Mouse (Mus musculus) limb, embryonic 13.5 days (tissue): Measurements from ENCODE around the gene Gcg. TPM values are rescaled to one million over a fixed set of nuclear protein-coding genes. Genes with fewer than 3 reads are reported as not detected.
A peak's percentile ranks its signal among the peaks of the same experiment; 100 is the strongest.

Experiments
- ATAC-seq: fragments of 200-750 bp; cut with Nextera tagmentation; 2 replicates; pipeline ENCODE4 v1.8.0; 2017; ENCODE audit warnings: low read depth, moderate number of reproducible peaks, moderate TSS enrichment; ENCODE audit not compliant: low FRiP score
- H3K27ac ChIP-seq: fragments of 300-500 bp; sonication (generic); 2 replicates; pipeline ENCODE4 v1.5.1; 2015; ENCODE audit warnings: inconsistent platforms, mild to moderate bottlenecking, moderate library complexity
- H3K27me3 ChIP-seq: fragments of 300-500 bp; sonication (generic); 2 replicates; pipeline ENCODE4 v1.6.1; 2015; ENCODE audit warnings: mild to moderate bottlenecking, inconsistent platforms
- H3K36me3 ChIP-seq: fragments of 300-500 bp; sonication (generic); 2 replicates; pipeline ENCODE4 v1.6.1; 2015; ENCODE audit warnings: inconsistent platforms, mild to moderate bottlenecking, moderate library complexity
- H3K4me1 ChIP-seq: fragments of 300-500 bp; sonication (generic); 2 replicates; pipeline ENCODE4 v1.6.1; 2015; ENCODE audit warnings: inconsistent platforms
- H3K4me2 ChIP-seq: fragments of 300-500 bp; sonication (generic); replicated peaks from 2 replicates; pipeline ENCODE4 v1.6.1; 2015; ENCODE audit warnings: inconsistent platforms, mild to moderate bottlenecking, moderate library complexity
- H3K4me3 ChIP-seq: fragments of 300-500 bp; sonication (generic); 2 replicates; pipeline ENCODE4 v1.5.1; 2015; ENCODE audit warnings: moderate library complexity, mild to moderate bottlenecking, inconsistent platforms
- H3K9ac ChIP-seq: fragments of 300-500 bp; sonication (generic); 2 replicates; pipeline ENCODE4 v1.6.1; 2015; ENCODE audit warnings: mild to moderate bottlenecking, inconsistent platforms
- H3K9me3 ChIP-seq: fragments of 300-500 bp; sonication (generic); 2 replicates; pipeline ENCODE4 v1.6.1; 2016; ENCODE audit warnings: inconsistent platforms
- WGBS: fragments of 180-500 bp; shearing (Covaris S2); methylation state at CpG from one replicate; pipeline ENCODE4 v1.1.7; 2015; 5-methylcytosine and 5-hydroxymethylcytosine counted together
- polyA plus RNA-seq: library from polyadenylated mRNA; unstranded; fragments of >200 nt; fragmentation: Nextera tagmentation; extraction: Ambion mirVana; gene quantifications from 2 replicates; pipeline ENCODE4 v1.2.1, GENCODE M21; 2015

The Gcg gene
- polyA plus RNA-seq: 0.27 and 0.29 TPM in 2 replicates

- Histone ChIP-seq H3K36me3 (no peaks in the 10 kb centered on the region), H3K4me3 (no peak within 1 kb of the TSS), H3K4me2 (no peak within 1 kb of the TSS), H3K27me3 (no peaks in the 10 kb centered on the region), H3K27ac (no peak within 1 kb of the TSS), H3K4me1 (0 out of 2 replicates have a peak, but pooled peaks cover 2% of the 10 kb centered on the region), H3K9ac (no peak within 1 kb of the TSS), H3K9me3 (no peaks in the 10 kb centered on the region)
- no peak for ATAC-seq
- 94% methylated on average over 9 of the region's 9 CpGs for WGBS
These were observed at the start of gene Gcg for GRCm38 (mm10) chr2:62483550-62483949. Gcg (minus strand) TSS chr2:62483650.

- H3K27ac ChIP-seq: no peak overlapping the region
- no peaks in the 10 kb centered on the region for H3K27me3 ChIP-seq
- peaks cover 2% of the 10 kb centered on the region; the same call in 1 of the 2 replicates for H3K4me1 ChIP-seq
- no peak overlapping the region for H3K9ac ChIP-seq
- H3K4me2 ChIP-seq: no peak overlapping the region
- H3K36me3 ChIP-seq: no peaks in the 10 kb centered on the region
- no peak overlapping the region for H3K4me3 ChIP-seq
- 69% methylated on average over 1 of the region's 1 CpGs for WGBS
- ATAC-seq: no peak
- H3K9me3 ChIP-seq: no peaks in the 10 kb centered on the region
These were observed 47.6 kb upstream of the Gcg start for GRCm38 (mm10) chr2:62531065-62531464.

GRCm38 (mm10) chr2:62526399-62526798 lies 42.9 kb upstream of the Gcg start:
- no peaks in the 10 kb centered on the region for H3K9me3 ChIP-seq
- no peak overlapping the region for H3K9ac ChIP-seq
- no peaks in the 10 kb centered on the region for H3K36me3 ChIP-seq
- no peak overlapping the region for H3K27ac ChIP-seq
- no peak overlapping the region for H3K4me3 ChIP-seq
- 81% methylated on average over 9 of the region's 9 CpGs for WGBS
- H3K4me1 ChIP-seq: peaks cover 6% of the 10 kb centered on the region; the same call in 1 of the 2 replicates
- no peak overlapping the region for H3K4me2 ChIP-seq
- ATAC-seq: no peak
- no peaks in the 10 kb centered on the region for H3K27me3 ChIP-seq

GRCm38 (mm10) chr2:62517790-62518189 lies 34.3 kb upstream of the Gcg start:
- H3K36me3 ChIP-seq: no peaks in the 10 kb centered on the region
- H3K27ac ChIP-seq: no peak overlapping the region
- no peak overlapping the region for H3K4me3 ChIP-seq
- WGBS: 70% methylated on average over 2 of the region's 2 CpGs
- no peak overlapping the region for H3K4me2 ChIP-seq
- no peak overlapping the region for H3K9ac ChIP-seq
- H3K4me1 ChIP-seq: no peaks in the 10 kb centered on the region
- ATAC-seq: no peak
- H3K27me3 ChIP-seq: no peaks in the 10 kb centered on the region
- H3K9me3 ChIP-seq: no peaks in the 10 kb centered on the region

- H3K36me3 ChIP-seq: no peaks in the 10 kb centered on the region
- H3K4me2 ChIP-seq: no peak overlapping the region
- no peak overlapping the region for H3K27ac ChIP-seq
- H3K9me3 ChIP-seq: no peaks in the 10 kb centered on the region
- H3K9ac ChIP-seq: no peak overlapping the region
- H3K27me3 ChIP-seq: no peaks in the 10 kb centered on the region
- no peak overlapping the region for H3K4me3 ChIP-seq
- 77% methylated on average over 6 of the region's 6 CpGs for WGBS
- no peaks in the 10 kb centered on the region for H3K4me1 ChIP-seq
- no peak for ATAC-seq
These were observed 31.0 kb upstream of the Gcg start for GRCm38 (mm10) chr2:62514477-62514876.

GRCm38 (mm10) chr2:62513477-62513876 lies 30.0 kb upstream of the Gcg start:
- no peak overlapping the region for H3K4me2 ChIP-seq
- no peak overlapping the region for H3K27ac ChIP-seq
- H3K4me1 ChIP-seq: no peaks in the 10 kb centered on the region
- H3K9ac ChIP-seq: no peak overlapping the region
- H3K36me3 ChIP-seq: no peaks in the 10 kb centered on the region
- WGBS: 86% methylated on average over 15 of the region's 15 CpGs
- H3K4me3 ChIP-seq: no peak overlapping the region
- no peaks in the 10 kb centered on the region for H3K9me3 ChIP-seq
- no peaks in the 10 kb centered on the region for H3K27me3 ChIP-seq
- ATAC-seq: no peak

- H3K4me1 ChIP-seq: peaks cover 14% of the 10 kb centered on the region
- no peak for ATAC-seq
- no peak overlapping the region for H3K27ac ChIP-seq
- no peak overlapping the region for H3K4me3 ChIP-seq
- 80% methylated on average over 5 of the region's 5 CpGs for WGBS
- H3K9ac ChIP-seq: no peak overlapping the region
- no peaks in the 10 kb centered on the region for H3K27me3 ChIP-seq
- no peak overlapping the region for H3K4me2 ChIP-seq
- H3K9me3 ChIP-seq: no peaks in the 10 kb centered on the region
- no peaks in the 10 kb centered on the region for H3K36me3 ChIP-seq
These were observed 23.7 kb upstream of the Gcg start for GRCm38 (mm10) chr2:62507130-62507529.

GRCm38 (mm10) chr2:62506441-62506840 lies 23.0 kb upstream of the Gcg start:
- Histone ChIP-seq H3K36me3 (no peaks in the 10 kb centered on the region), H3K27me3 (no peaks in the 10 kb centered on the region), H3K4me1 (peaks cover 14% of the 10 kb centered on the region), H3K4me2 (no peak overlapping the region), H3K9me3 (no peaks in the 10 kb centered on the region), H3K27ac (no peak overlapping the region), H3K4me3 (no peak overlapping the region), H3K9ac (no peak overlapping the region)
- ATAC-seq: no peak
- whole genome bisulfite sequencing: 54% methylated on average over 2 of the region's 2 CpGs

- Histone ChIP-seq H3K4me3 (no peak overlapping the region), H3K27ac (no peak overlapping the region), H3K36me3 (no peaks in the 10 kb centered on the region), H3K9ac (no peak overlapping the region), H3K27me3 (0 out of 2 replicates have a peak, but pooled peaks cover under 1% of the 10 kb centered on the region), H3K4me1 (peaks cover 21% of the 10 kb centered on the region), H3K4me2 (no peak overlapping the region), H3K9me3 (no peaks in the 10 kb centered on the region)
- 38% methylated on average over 4 of the region's 4 CpGs for WGBS
- peak; percentile 85 for ATAC-seq
These were observed 20.9 kb upstream of the Gcg start for GRCm38 (mm10) chr2:62504269-62504796.

GRCm38 (mm10) chr2:62503326-62503725 lies 19.9 kb upstream of the Gcg start:
- Histone ChIP-seq H3K4me2 (no peak overlapping the region), H3K4me1 (peaks cover 21% of the 10 kb centered on the region), H3K9me3 (no peaks in the 10 kb centered on the region), H3K27me3 (0 out of 2 replicates have a peak, but pooled peaks cover 2% of the 10 kb centered on the region), H3K36me3 (no peaks in the 10 kb centered on the region), H3K27ac (peak overlapping the region; percentile 44; the same call in 1 of the 2 replicates), H3K4me3 (no peak overlapping the region), H3K9ac (no peak overlapping the region)
- ATAC-seq: no peak
- 74% methylated on average over 5 of the region's 5 CpGs for WGBS

GRCm38 (mm10) chr2:62502516-62502915 lies 19.1 kb upstream of the Gcg start:
- no peak overlapping the region for H3K4me3 ChIP-seq
- no peak overlapping the region for H3K27ac ChIP-seq
- H3K36me3 ChIP-seq: no peaks in the 10 kb centered on the region
- no peaks in the 10 kb centered on the region for H3K9me3 ChIP-seq
- H3K4me2 ChIP-seq: no peak overlapping the region
- peaks cover 21% of the 10 kb centered on the region for H3K4me1 ChIP-seq
- WGBS: 82% methylated on average over 4 of the region's 4 CpGs
- no peak for ATAC-seq
- H3K9ac ChIP-seq: no peak overlapping the region
- 0 out of 2 replicates have a peak, but pooled peaks cover 2% of the 10 kb centered on the region for H3K27me3 ChIP-seq

GRCm38 (mm10) chr2:62498821-62499220 lies 15.4 kb upstream of the Gcg start:
- Histone ChIP-seq H3K27ac (no peak overlapping the region), H3K9me3 (no peaks in the 10 kb centered on the region), H3K9ac (no peak overlapping the region), H3K27me3 (0 out of 2 replicates have a peak, but pooled peaks cover 2% of the 10 kb centered on the region), H3K4me3 (no peak overlapping the region), H3K4me2 (no peak overlapping the region), H3K4me1 (peaks cover 12% of the 10 kb centered on the region), H3K36me3 (no peaks in the 10 kb centered on the region)
- 90% methylated on average over 5 of the region's 5 CpGs for WGBS
- no peak for ATAC-seq

- H3K9me3 ChIP-seq: no peaks in the 10 kb centered on the region
- no peak overlapping the region for H3K4me2 ChIP-seq
- H3K27ac ChIP-seq: no peak overlapping the region
- H3K4me1 ChIP-seq: peaks cover 6% of the 10 kb centered on the region
- H3K4me3 ChIP-seq: no peak overlapping the region
- 0 out of 2 replicates have a peak, but pooled peaks cover 2% of the 10 kb centered on the region for H3K27me3 ChIP-seq
- H3K36me3 ChIP-seq: no peaks in the 10 kb centered on the region
- H3K9ac ChIP-seq: no peak overlapping the region
- no peak for ATAC-seq
- 83% methylated on average over 4 of the region's 4 CpGs for WGBS
These were observed 14.6 kb upstream of the Gcg start for GRCm38 (mm10) chr2:62498086-62498485.
